Mouse (Mus musculus) stomach, postnatal 0 days (tissue): ENCODE results near the gene Tenm3. TPM values are rescaled to one million over a fixed set of nuclear protein-coding genes. Genes with fewer than 3 reads are reported as not detected.
A peak's percentile ranks its signal among the peaks of the same experiment; 100 is the strongest.

Experiments used
- ATAC-seq: fragments of 200-750 bp; cut with Nextera tagmentation; 2 replicates; pipeline ENCODE4 v1.8.0; 2017; ENCODE audit not compliant: low FRiP score, low TSS enrichment
- DNase-seq: peaks from one replicate; pipeline ENCODE4 v3.0.0-alpha.2; 2016; ENCODE audit warnings: low spot score
- H3K27ac ChIP-seq: fragments of 300-500 bp; sonication (generic); replicated peaks from 2 replicates; pipeline ENCODE4 v1.5.1; 2014; ENCODE audit warnings: mild to moderate bottlenecking, control low read depth
- H3K27me3 ChIP-seq: fragments of 300-500 bp; sonication (generic); 2 replicates; pipeline ENCODE4 v1.6.1; 2014; ENCODE audit warnings: low read length; ENCODE audit not compliant: control insufficient read depth, insufficient read depth
- H3K36me3 ChIP-seq: fragments of 300-500 bp; sonication (generic); 2 replicates; pipeline ENCODE4 v1.6.1; 2014; ENCODE audit warnings: low read length, mixed read lengths; ENCODE audit not compliant: control insufficient read depth, insufficient read depth
- H3K4me1 ChIP-seq: fragments of 300-500 bp; sonication (generic); replicated peaks from 2 replicates; pipeline ENCODE4 v1.6.1; 2014; ENCODE audit warnings: antibody characterized with exemption; ENCODE audit not compliant: control insufficient read depth, insufficient read depth
- H3K4me2 ChIP-seq: fragments of 300-500 bp; sonication (generic); replicated peaks from 2 replicates; pipeline ENCODE4 v1.6.1; 2014; ENCODE audit warnings: low read depth, mild to moderate bottlenecking, control low read depth, moderate library complexity
- H3K4me3 ChIP-seq: fragments of 300-500 bp; sonication (generic); 2 replicates; pipeline ENCODE4 v1.5.1; 2014; ENCODE audit warnings: low read depth, low read length, control low read depth
- H3K9ac ChIP-seq: fragments of 300-500 bp; sonication (generic); 2 replicates; pipeline ENCODE4 v1.6.1; 2014; ENCODE audit warnings: mild to moderate bottlenecking, low read length, control low read depth, mixed read lengths
- H3K9me3 ChIP-seq: fragments of 300-500 bp; sonication (generic); 2 replicates; pipeline ENCODE4 v1.6.1; 2016; ENCODE audit warnings: low read length; ENCODE audit not compliant: control insufficient read depth
- CTCF ChIP-seq: IDR thresholded peaks from 2 replicates; pipeline ENCODE4 v1.5.1; 2016; ENCODE audit warnings: antibody characterized with exemption, low read depth, mild to moderate bottlenecking, moderate library complexity
- EP300 ChIP-seq: optimal IDR thresholded peaks from 2 replicates; pipeline ENCODE3; 2016; ENCODE audit warnings: antibody characterized with exemption
- WGBS: fragments of 180-500 bp; shearing (Covaris S2); extraction: QIAGEN DNeasy Blood & Tissue Kit; methylation state at CpG from one replicate; pipeline ENCODE4 v1.1.7; 2014; 5-methylcytosine and 5-hydroxymethylcytosine counted together
- polyA plus RNA-seq: library from polyadenylated mRNA; unstranded; fragments of >200 nt; fragmentation: Nextera tagmentation; extraction: Ambion mirVana; gene quantifications from 2 replicates; pipeline ENCODE4 v1.2.1, GENCODE M21; 2015

Gene Tenm3
- polyA plus RNA-seq, 1 experiment from 2014 or later: 4.5 TPM

DNA sequence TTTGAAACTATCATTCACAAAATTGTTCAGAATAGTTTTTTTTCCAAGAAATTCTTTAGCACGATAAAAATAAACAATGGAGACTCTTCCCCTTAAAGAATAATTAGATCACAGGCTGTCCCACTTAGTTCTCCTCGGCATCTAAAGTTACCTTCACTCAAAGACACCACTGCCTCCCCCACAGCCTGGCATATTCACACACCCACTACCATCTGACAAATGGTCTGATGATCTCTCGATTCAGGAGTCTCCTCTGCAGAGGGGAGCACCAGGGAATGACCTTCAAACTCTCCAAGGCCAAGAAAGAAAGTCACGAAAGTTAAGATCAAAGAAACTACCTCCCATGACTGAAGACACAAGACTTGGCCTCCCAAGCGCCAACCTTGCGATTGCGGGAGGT, 329.9 kb downstream of the Tenm3 start:
- Histone ChIP-seq H3K9ac (no peak overlapping the region), H3K36me3 (no peaks in the 10 kb centered on the region), H3K9me3 (no peaks in the 10 kb centered on the region), H3K4me2 (no peak overlapping the region), H3K27me3 (no peaks in the 10 kb centered on the region), H3K4me1 (no peaks in the 10 kb centered on the region), H3K27ac (no peak overlapping the region), H3K4me3 (no peak overlapping the region)
- DNase-seq (no peak), ATAC-seq (no peak)
- TF ChIP-seq CTCF (no peak), EP300 (no peak)
- WGBS: 84% methylated on average over 7 of the region's 7 CpGs

DNA sequence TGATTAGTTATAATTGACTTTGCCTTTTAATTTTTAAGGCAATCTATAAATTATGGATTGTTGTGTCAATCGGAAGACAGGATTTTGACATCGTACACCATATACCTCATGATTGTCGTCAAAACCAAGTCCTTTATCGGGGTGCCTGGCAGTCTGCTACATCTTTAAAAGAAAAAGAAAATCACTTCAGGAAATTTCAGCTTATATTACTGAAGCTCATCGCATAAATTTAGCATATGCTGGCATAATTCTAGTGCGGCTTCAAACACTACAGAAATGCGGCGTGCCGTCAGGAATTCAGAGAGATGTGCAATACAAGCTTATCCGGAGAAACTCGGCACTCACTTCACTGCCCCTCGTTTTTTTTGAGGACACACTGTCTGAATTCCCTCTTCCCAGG, 332.2 kb downstream of the Tenm3 start:
- TF ChIP-seq CTCF (no peak), EP300 (no peak)
- no peaks in the 10 kb centered on the region for H3K4me1 ChIP-seq
- no peaks in the 10 kb centered on the region for H3K36me3 ChIP-seq
- DNase-seq: no peak
- no peak for ATAC-seq
- H3K4me2 ChIP-seq: 0 out of 2 replicates have a peak overlapping the region, but pooled peaks have one; percentile 1
- H3K9ac ChIP-seq: no peak overlapping the region
- no peak overlapping the region for H3K4me3 ChIP-seq
- WGBS: 85% methylated on average over 12 of the region's 12 CpGs
- H3K27me3 ChIP-seq: no peaks in the 10 kb centered on the region
- no peaks in the 10 kb centered on the region for H3K9me3 ChIP-seq
- H3K27ac ChIP-seq: no peak overlapping the region

DNA sequence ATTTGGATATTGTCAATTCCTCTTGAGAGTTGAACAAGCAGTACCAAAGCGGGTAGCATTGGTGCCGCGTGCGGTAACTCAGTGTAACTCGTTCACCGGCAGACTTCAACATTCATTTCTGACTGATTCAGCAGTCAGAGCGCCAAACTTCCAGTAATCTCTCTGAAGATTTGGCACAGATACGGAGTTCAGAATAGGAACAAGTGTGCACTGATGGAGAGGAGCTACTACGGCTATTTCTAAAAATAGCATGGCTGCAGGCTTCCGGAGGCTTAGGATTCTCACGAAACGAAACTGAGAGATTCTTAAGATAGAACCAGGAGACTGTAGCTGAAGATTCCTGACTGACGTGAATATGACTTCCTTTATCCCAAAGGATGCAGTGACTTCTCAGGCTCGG, 332.6 kb downstream of the Tenm3 start:
- no peak overlapping the region for H3K4me3 ChIP-seq
- DNase-seq (no peak), ATAC-seq (no peak)
- H3K9me3 ChIP-seq: no peaks in the 10 kb centered on the region
- no peak for TF ChIP-seq EP300
- no peak for TF ChIP-seq CTCF
- H3K9ac ChIP-seq: no peak overlapping the region
- 68% methylated on average over 14 of the region's 14 CpGs for WGBS
- H3K4me2 ChIP-seq: 0 out of 2 replicates have a peak overlapping the region, but pooled peaks have one; percentile 1
- H3K27ac ChIP-seq: no peak overlapping the region
- no peaks in the 10 kb centered on the region for H3K36me3 ChIP-seq
- no peaks in the 10 kb centered on the region for H3K4me1 ChIP-seq
- H3K27me3 ChIP-seq: no peaks in the 10 kb centered on the region

DNA sequence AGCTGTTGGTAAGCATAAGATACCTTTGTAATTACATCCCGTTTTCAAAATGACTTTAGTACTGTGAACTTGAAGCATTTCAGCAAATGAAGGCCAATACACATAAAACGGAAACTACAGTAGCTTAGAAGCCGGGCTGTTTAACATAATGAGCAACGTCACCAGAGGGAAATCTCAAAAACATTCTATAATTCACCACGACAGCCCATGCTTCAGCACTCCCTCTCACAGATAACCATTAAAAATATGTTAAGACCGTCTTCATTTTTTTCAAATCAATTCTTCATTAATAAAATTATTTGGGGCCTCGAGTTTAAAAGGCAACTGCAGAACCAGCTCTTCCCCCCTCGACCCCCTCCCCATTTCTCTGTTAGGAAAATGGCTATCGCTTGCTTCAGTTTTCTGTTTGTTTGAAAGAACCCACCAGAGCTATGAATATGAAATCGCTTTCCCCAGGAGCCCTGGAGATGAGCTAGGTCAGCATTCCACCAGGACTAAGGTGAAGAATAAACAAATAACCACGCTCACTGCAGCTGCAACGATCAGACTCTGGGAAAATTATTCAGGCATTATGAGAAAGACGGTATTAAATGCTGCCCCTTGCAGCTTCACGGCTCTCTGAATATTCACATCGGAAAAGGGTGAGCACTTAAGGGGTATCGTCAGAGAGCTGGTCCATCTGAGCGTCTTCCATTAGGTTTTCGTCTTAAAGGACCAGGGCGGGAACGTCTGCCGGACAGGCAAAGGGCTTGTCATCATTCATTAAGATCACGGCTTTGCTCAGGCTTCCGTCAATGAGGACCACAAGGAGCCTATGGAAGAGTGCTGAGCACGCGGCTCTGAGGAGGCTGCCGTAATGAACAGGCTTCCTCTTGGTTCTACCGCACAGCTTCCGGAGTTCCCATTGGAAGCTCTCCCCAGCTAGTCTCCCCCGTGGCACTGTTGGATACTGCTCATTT, 334.8 kb downstream of the Tenm3 start:
- WGBS: 46% methylated on average over 29 of the region's 29 CpGs
- DNase-seq: no peak
- no peaks in the 10 kb centered on the region for H3K4me1 ChIP-seq
- H3K9me3 ChIP-seq: no peaks in the 10 kb centered on the region
- ATAC-seq: no peak
- H3K27me3 ChIP-seq: no peaks in the 10 kb centered on the region
- no peak overlapping the region for H3K27ac ChIP-seq
- no peak overlapping the region for H3K9ac ChIP-seq
- no peak for TF ChIP-seq CTCF
- TF ChIP-seq EP300: no peak
- H3K4me3 ChIP-seq: peak overlapping the region; percentile 1; the same call in 1 of the 2 replicates
- peak overlapping the region; percentile 44 for H3K4me2 ChIP-seq
- no peaks in the 10 kb centered on the region for H3K36me3 ChIP-seq

DNA sequence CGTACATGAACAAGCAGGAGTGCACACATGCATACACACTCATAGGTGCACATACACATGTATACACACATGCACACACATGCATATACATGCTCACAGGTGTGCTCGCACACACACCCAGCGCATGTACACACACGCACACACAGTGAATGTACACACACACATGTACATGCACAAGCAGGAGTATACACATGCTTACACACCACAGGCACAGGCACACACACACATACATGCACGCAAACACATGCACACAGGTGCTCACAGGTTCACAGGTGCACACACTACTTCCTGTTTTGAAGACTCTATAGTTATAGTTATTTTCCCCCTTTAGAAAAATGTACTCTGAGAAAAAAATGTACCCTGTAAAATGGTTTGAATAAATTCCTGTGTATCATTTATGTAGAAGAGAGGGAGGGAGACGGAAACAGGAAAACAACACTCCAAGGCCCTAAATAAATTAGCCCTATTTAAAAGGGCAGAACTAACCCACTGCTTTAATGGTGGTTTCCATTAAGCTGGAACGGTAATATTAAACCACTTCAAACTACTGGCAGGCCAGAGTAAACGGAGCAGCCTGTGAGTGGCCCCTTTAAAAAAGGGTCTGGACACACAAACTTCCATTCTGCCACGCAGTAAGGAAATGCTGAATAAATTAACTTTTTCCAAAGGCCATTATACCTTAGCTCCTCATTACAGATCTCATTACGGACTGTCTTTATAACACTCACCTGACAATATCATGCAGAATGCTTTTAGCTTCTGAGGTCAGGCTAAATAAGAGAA, 335.8 kb downstream of the Tenm3 start:
- DNase-seq (no peak), ATAC-seq (no peak)
- Histone ChIP-seq H3K36me3 (no peaks in the 10 kb centered on the region), H3K4me3 (no peak overlapping the region), H3K4me1 (no peaks in the 10 kb centered on the region), H3K27ac (no peak overlapping the region), H3K9me3 (no peaks in the 10 kb centered on the region), H3K4me2 (no peak overlapping the region), H3K9ac (no peak overlapping the region), H3K27me3 (no peaks in the 10 kb centered on the region)
- 78% methylated on average over 10 of the region's 10 CpGs for WGBS
- no peak for TF ChIP-seq CTCF
- no peak for TF ChIP-seq EP300
